In genomic region chrX:101418946-101419724, GRCm38 (mm10) we compare ENCODE assay signal across 8 mouse cellular contexts. TPM values are rescaled to one million over a fixed set of nuclear protein-coding genes. Genes with fewer than 3 reads are reported as not detected.
DNase-seq lines count a peak whose midpoint lies in the region; ATAC-seq and TF ChIP-seq lines count a peak whose summit lies in the region.

No protein-coding gene starts in this region.

- no peak for TF ChIP-seq POLR2A in liver, adult 2 months (IDR thresholded peaks at IDR 0.05; ENCODE audit: extremely low read depth, insufficient read depth, low read length)

- no peaks in the 10 kb centered on the region for H3K9me3 ChIP-seq in heart, embryonic 11.5 days (replicated peaks; ENCODE audit: control insufficient read depth, low read length)
- no peaks in the 10 kb centered on the region for H3K9me3 ChIP-seq in kidney, embryonic 14.5 days (ENCODE audit: control insufficient read depth, low read length)
- no peaks in the 10 kb centered on the region for H3K9me3 ChIP-seq in midbrain, postnatal 0 days (ENCODE audit: low read length)

- H3K36me3 ChIP-seq in heart, embryonic 11.5 days (ENCODE audit: control insufficient read depth, insufficient read depth, low read length) = peaks cover 2% of the 10 kb centered on the region; the same call in 1 of the 2 replicates
- peaks cover 3% of the 10 kb centered on the region; the same call in 1 of the 2 replicates for H3K36me3 ChIP-seq in kidney, embryonic 14.5 days (ENCODE audit: control insufficient read depth, insufficient read depth, low read length)
- H3K36me3 ChIP-seq in liver, adult 2 months (ENCODE audit: control insufficient read depth, insufficient read depth, low read length) = no peaks in the 10 kb centered on the region
- H3K36me3 ChIP-seq in midbrain, postnatal 0 days (ENCODE audit: insufficient read depth, low read length) = 0 out of 2 replicates have a peak, but pooled peaks cover 2% of the 10 kb centered on the region
- no peaks in the 10 kb centered on the region for H3K36me3 ChIP-seq in splenic B cell, adult 2 months (ENCODE audit: control insufficient read depth, insufficient read depth, low read length, poor library complexity, severe bottlenecking)

- H3K4me1 ChIP-seq in heart, embryonic 11.5 days (ENCODE audit: control insufficient read depth, insufficient read depth, low read length) = peaks cover 9% of the 10 kb centered on the region
- 0 out of 2 replicates have a peak, but pooled peaks cover 3% of the 10 kb centered on the region for H3K4me1 ChIP-seq in kidney, embryonic 14.5 days (ENCODE audit: control insufficient read depth, insufficient read depth, low read length)
- no peaks in the 10 kb centered on the region for H3K4me1 ChIP-seq in liver, adult 2 months (ENCODE audit: control insufficient read depth, insufficient read depth, low read length)
- no peaks in the 10 kb centered on the region for H3K4me1 ChIP-seq in midbrain, postnatal 0 days (ENCODE audit: insufficient read depth, low read length)

- H3K27ac ChIP-seq in heart, embryonic 11.5 days (ENCODE audit: low read depth, low read length) = peak overlapping the region; percentile 35; the same call in 1 of the 2 replicates
- peak overlapping the region; percentile 26; the same call in 1 of the 2 replicates for H3K27ac ChIP-seq in kidney, embryonic 14.5 days (ENCODE audit: low read depth, low read length)
- H3K27ac ChIP-seq in liver, adult 2 months (replicated peaks; ENCODE audit: insufficient read depth, low read depth, low read length) = peak overlapping the region; percentile 64
- H3K27ac ChIP-seq in midbrain, postnatal 0 days (ENCODE audit: low read depth, low read length) = peak overlapping the region; percentile 86

- no peak for ATAC-seq in heart, embryonic 11.5 days (replicated peaks; ENCODE audit: insufficient number of reproducible peaks, low FRiP score, low TSS enrichment)
- peak; percentile 54 for ATAC-seq in kidney, embryonic 14.5 days (ENCODE audit: low FRiP score, low TSS enrichment)
- ATAC-seq in midbrain, postnatal 0 days (ENCODE audit: low FRiP score) = peak; percentile 12

- H3K79me2 ChIP-seq in liver, adult 2 months (ENCODE audit: control insufficient read depth, insufficient read depth, low read length) = no peaks in the 10 kb centered on the region

- peak overlapping the region; percentile 72 for H3K4me2 ChIP-seq in heart, embryonic 11.5 days
- H3K4me2 ChIP-seq in kidney, embryonic 14.5 days (replicated peaks; ENCODE audit: low read depth, low read length) = peak overlapping the region; percentile 49
- H3K4me2 ChIP-seq in midbrain, postnatal 0 days (ENCODE audit: low read depth, low read length, poor library complexity, severe bottlenecking) = peak overlapping the region; percentile 71

- TF ChIP-seq CTCF in liver, adult 2 months (IDR thresholded peaks at IDR 0.05; ENCODE audit: low read depth, low read length) = peak; percentile 53
- TF ChIP-seq CTCF in midbrain, postnatal 0 days (IDR thresholded peaks at IDR 0.05) = peak; percentile 53

- WGBS in heart, embryonic 11.5 days (ENCODE audit: insufficient replicate concordance) = 14% methylated on average over 36 of the region's 36 CpGs
- WGBS in kidney, embryonic 14.5 days = 29% methylated on average over 35 of the region's 36 CpGs
- WGBS in liver, adult 2 months = 2% methylated on average over 29 of the region's 36 CpGs
- WGBS in midbrain, postnatal 0 days = 31% methylated on average over 31 of the region's 36 CpGs

- H3K4me3 ChIP-seq in heart, embryonic 11.5 days (ENCODE audit: low read depth, low read length) = peak overlapping the region; percentile 64
- peak overlapping the region; percentile 58 for H3K4me3 ChIP-seq in kidney, embryonic 14.5 days (ENCODE audit: low read length)
- H3K4me3 ChIP-seq in liver, adult 2 months (ENCODE audit: insufficient read depth, low read depth, low read length) = peak overlapping the region; percentile 99
- H3K4me3 ChIP-seq in midbrain, postnatal 0 days (ENCODE audit: low read depth, low read length) = peak overlapping the region; percentile 49

- no peaks in the 10 kb centered on the region; the same call in 1 of the 2 replicates for H3K27me3 ChIP-seq in heart, embryonic 11.5 days (ENCODE audit: control insufficient read depth, insufficient read depth, low read length)
- no peaks in the 10 kb centered on the region for H3K27me3 ChIP-seq in kidney, embryonic 14.5 days (ENCODE audit: control insufficient read depth, insufficient read depth, low read length)
- no peaks in the 10 kb centered on the region for H3K27me3 ChIP-seq in liver, adult 2 months (ENCODE audit: control insufficient read depth, insufficient read depth, low read length)
- no peaks in the 10 kb centered on the region for H3K27me3 ChIP-seq in midbrain, postnatal 0 days (ENCODE audit: insufficient read depth, low read length)
- H3K27me3 ChIP-seq in splenic B cell, adult 2 months (ENCODE audit: control insufficient read depth, insufficient read depth, low read length, poor library complexity, severe bottlenecking) = no peaks in the 10 kb centered on the region

- DNase-seq in spleen, adult 18-20 months = peak; percentile 22 to 29
- no peak for DNase-seq in spleen, adult 12 weeks (ENCODE audit: low spot score)
- DNase-seq in embryo, embryonic 11 days = peak; percentile 39
- DNase-seq in liver, adult 2 months (ENCODE audit: extremely low read depth, low read depth, low spot score) = no peak
- peak; percentile 63 for DNase-seq in midbrain, postnatal 0 days (ENCODE audit: low spot score)
- DNase-seq in splenic B cell, adult 2 months (ENCODE audit: low read depth, low spot score) = peak; percentile 47

- peak overlapping the region; percentile 81 for H3K9ac ChIP-seq in heart, embryonic 11.5 days (ENCODE audit: low read depth, low read length)
- H3K9ac ChIP-seq in kidney, embryonic 14.5 days (ENCODE audit: low read depth, low read length) = peak overlapping the region; percentile 58
- H3K9ac ChIP-seq in liver, adult 2 months (ENCODE audit: low read depth, low read length) = peak overlapping the region; percentile 98
- peak overlapping the region; percentile 80 for H3K9ac ChIP-seq in midbrain, postnatal 0 days (replicated peaks; ENCODE audit: low read length, poor library complexity, severe bottlenecking)

RNA-seq across cellular contexts. Expression of gene Zmym3, which starts 1.5 kb away (rescaled TPM):
- 22.1 and 22.4 TPM in 2 replicates for polyA plus RNA-seq in heart, embryonic 11.5 days (2014; fragmentation: Nextera tagmentation; extraction: Ambion mirVana)
- 23.4 and 32.0 TPM in 2 replicates for polyA plus RNA-seq in kidney, embryonic 14.5 days (2014; fragmentation: Nextera tagmentation; extraction: Ambion mirVana)
- total RNA-seq in liver, adult 2 months (2014; rRNA removed) = 6.8 and 8.5 TPM in 2 replicates
- polyA plus RNA-seq in liver, adult 2 months (2012; rRNA removed) = 7.0 and 9.1 TPM in 2 replicates
- total RNA-seq in midbrain, postnatal 0 days (2014; rRNA removed) = 226 and 247 TPM in 2 replicates
- 117 and 129 TPM in 2 replicates for polyA plus RNA-seq in midbrain, postnatal 0 days (2015; fragmentation: Nextera tagmentation; extraction: Ambion mirVana)

RNA-seq across cellular contexts. Expression of gene Nono, which starts 10.0 kb away (rescaled TPM):
- 271 and 358 TPM in 2 replicates for polyA plus RNA-seq in heart, embryonic 11.5 days (2014; fragmentation: Nextera tagmentation; extraction: Ambion mirVana)
- polyA plus RNA-seq in kidney, embryonic 14.5 days (2014; fragmentation: Nextera tagmentation; extraction: Ambion mirVana) = 403 and 456 TPM in 2 replicates
- 76.9 and 83.3 TPM in 2 replicates for total RNA-seq in liver, adult 2 months (2014; rRNA removed)
- 36.5 and 38.4 TPM in 2 replicates for polyA plus RNA-seq in liver, adult 2 months (2012; rRNA removed)
- 223 and 265 TPM in 2 replicates for total RNA-seq in midbrain, postnatal 0 days (2014; rRNA removed)
- 175 and 176 TPM in 2 replicates for polyA plus RNA-seq in midbrain, postnatal 0 days (2015; fragmentation: Nextera tagmentation; extraction: Ambion mirVana)

RNA-seq across cellular contexts. Expression of gene Itgb1bp2, which starts 29.8 kb away (rescaled TPM):
- polyA plus RNA-seq in heart, embryonic 11.5 days (2014; fragmentation: Nextera tagmentation; extraction: Ambion mirVana) = 77.6 and 82.9 TPM in 2 replicates
- 1.7 and 2.2 TPM in 2 replicates for polyA plus RNA-seq in kidney, embryonic 14.5 days (2014; fragmentation: Nextera tagmentation; extraction: Ambion mirVana)
- total RNA-seq in liver, adult 2 months (2014; rRNA removed) = 0.40 and 1.2 TPM in 2 replicates
- 0.10 and 0.28 TPM in 2 replicates for polyA plus RNA-seq in liver, adult 2 months (2012; rRNA removed)
- total RNA-seq in midbrain, postnatal 0 days (2014; rRNA removed) = 2.6 and 2.7 TPM in 2 replicates
- 0.88 and 1.4 TPM in 2 replicates for polyA plus RNA-seq in midbrain, postnatal 0 days (2015; fragmentation: Nextera tagmentation; extraction: Ambion mirVana)

RNA-seq across cellular contexts. Expression of gene Gjb1, which starts 43.0 kb away (rescaled TPM):
- polyA plus RNA-seq in heart, embryonic 11.5 days (2014; fragmentation: Nextera tagmentation; extraction: Ambion mirVana) = 0.18 and 0.94 TPM in 2 replicates
- 8.8 and 10.2 TPM in 2 replicates for polyA plus RNA-seq in kidney, embryonic 14.5 days (2014; fragmentation: Nextera tagmentation; extraction: Ambion mirVana)
- 656 and 716 TPM in 2 replicates for total RNA-seq in liver, adult 2 months (2014; rRNA removed)
- 1,676 and 1,804 TPM in 2 replicates for polyA plus RNA-seq in liver, adult 2 months (2012; rRNA removed)
- total RNA-seq in midbrain, postnatal 0 days (2014; rRNA removed) = 1.5 and 2.1 TPM in 2 replicates
- 1.7 and 2.4 TPM in 2 replicates for polyA plus RNA-seq in midbrain, postnatal 0 days (2015; fragmentation: Nextera tagmentation; extraction: Ambion mirVana)

Comparison
In these comparisons a context has a peak if more than half of its experiments do, and no peak if none do; other contexts are left out.
1. DNase-seq: peak in spleen, adult 18-20 months (2 of 2), embryo, embryonic 11 days (single experiment), midbrain, postnatal 0 days (single experiment) and splenic B cell, adult 2 months (single experiment); none in spleen, adult 12 weeks (single experiment) and liver, adult 2 months (single experiment).
2. H3K27ac ChIP-seq: peak in every context shown above with its lines; median percentile 86 in midbrain, postnatal 0 days; 64 in liver, adult 2 months; 35 in heart, embryonic 11.5 days; 26 in kidney, embryonic 14.5 days.
3. H3K4me3 ChIP-seq: peak in every context shown above with its lines; median percentile 99 in liver, adult 2 months; 64 in heart, embryonic 11.5 days; 58 in kidney, embryonic 14.5 days; 49 in midbrain, postnatal 0 days.
4. RNA of gene Itgb1bp2, which starts 29.8 kb away (polyA plus RNA-seq): 77.6 to 82.9 TPM in heart, embryonic 11.5 days; 1.7 to 2.2 TPM in kidney, embryonic 14.5 days, 0.88 to 1.4 TPM in midbrain, postnatal 0 days and 0.10 to 0.28 TPM in liver, adult 2 months; every median in the first group is over 10 times any median in the second.
5. Peak in every context shown above with its lines, with median percentiles within 50 percentile points of each other: H3K4me2 ChIP-seq and H3K9ac ChIP-seq.